Mouse (Mus musculus): ENCODE results near the gene Kctd5.

- no peak for TF ChIP-seq GATA1 (IDR thresholded peaks at IDR 0.05; ENCODE audit: low read length)
- TF ChIP-seq TAL1 (IDR thresholded peaks at IDR 0.05; ENCODE audit: low read length), result no peak
Observed at GRCm38 (mm10) chr17:24072919-24073696, at the start of gene Kctd5.
